Mouse (Mus musculus): ENCODE results near the gene Nrcam. TPM values are rescaled to one million over a fixed set of nuclear protein-coding genes. Genes with fewer than 3 reads are reported as not detected.

Nrcam gene
- polyA plus RNA-seq, 1 experiment from 2014 or later = 146 TPM

DNA sequence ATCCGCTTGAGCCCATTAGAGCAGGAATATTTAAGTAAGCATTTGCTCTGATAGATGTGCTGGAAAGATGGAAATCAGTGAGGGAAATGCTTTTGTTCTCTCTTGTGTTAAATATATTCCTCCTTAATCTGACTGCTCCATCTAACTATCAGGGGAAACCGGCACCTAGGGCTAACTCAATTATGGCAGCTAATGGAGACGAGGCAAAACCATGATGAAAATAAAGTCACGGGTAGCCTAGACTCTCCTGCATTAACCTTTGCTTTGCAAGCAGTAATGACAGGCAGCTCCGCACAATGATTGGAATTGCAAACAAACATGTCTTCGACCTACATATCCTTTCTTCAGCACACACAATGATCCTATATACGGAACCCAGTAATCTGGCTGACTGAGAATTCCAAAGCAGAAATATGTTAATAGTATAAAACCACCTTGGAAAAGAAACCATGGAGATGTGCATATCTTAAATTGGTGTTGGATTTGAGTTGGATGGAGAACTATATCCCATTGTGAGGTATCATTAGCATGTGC, 205.5 kb downstream of the Nrcam start:
- peak; percentile 43 for ATAC-seq
- 53% methylated on average over 7 of the region's 7 CpGs for WGBS
- peak overlapping the region; percentile 35 for H3K27ac ChIP-seq
- no peaks in the 10 kb centered on the region for H3K36me3 ChIP-seq
- no peaks in the 10 kb centered on the region for H3K27me3 ChIP-seq
- H3K4me1 ChIP-seq (replicated peaks) = peaks cover 51% of the 10 kb centered on the region
- H3K4me2 ChIP-seq (replicated peaks) = no peak overlapping the region
- H3K9me3 ChIP-seq = no peaks in the 10 kb centered on the region
- no peak overlapping the region for H3K9ac ChIP-seq (replicated peaks)
- no peak overlapping the region for H3K4me3 ChIP-seq (replicated peaks)

GRCm38 (mm10) chr12:44535623-44536022, 206.9 kb downstream of the Nrcam start:
- Histone ChIP-seq H3K4me1 (replicated peaks) (peaks cover 51% of the 10 kb centered on the region), H3K27me3 (no peaks in the 10 kb centered on the region), H3K4me3 (replicated peaks) (no peak overlapping the region), H3K36me3 (no peaks in the 10 kb centered on the region; the same call in 1 of the 2 replicates), H3K9ac (replicated peaks) (no peak overlapping the region), H3K4me2 (replicated peaks) (no peak overlapping the region), H3K9me3 (no peaks in the 10 kb centered on the region), H3K27ac (no peak overlapping the region)
- ATAC-seq = 0 out of 2 replicates have a peak, but pooled peaks have one; percentile 44
- 30% methylated on average over 5 of the region's 5 CpGs for WGBS

DNA sequence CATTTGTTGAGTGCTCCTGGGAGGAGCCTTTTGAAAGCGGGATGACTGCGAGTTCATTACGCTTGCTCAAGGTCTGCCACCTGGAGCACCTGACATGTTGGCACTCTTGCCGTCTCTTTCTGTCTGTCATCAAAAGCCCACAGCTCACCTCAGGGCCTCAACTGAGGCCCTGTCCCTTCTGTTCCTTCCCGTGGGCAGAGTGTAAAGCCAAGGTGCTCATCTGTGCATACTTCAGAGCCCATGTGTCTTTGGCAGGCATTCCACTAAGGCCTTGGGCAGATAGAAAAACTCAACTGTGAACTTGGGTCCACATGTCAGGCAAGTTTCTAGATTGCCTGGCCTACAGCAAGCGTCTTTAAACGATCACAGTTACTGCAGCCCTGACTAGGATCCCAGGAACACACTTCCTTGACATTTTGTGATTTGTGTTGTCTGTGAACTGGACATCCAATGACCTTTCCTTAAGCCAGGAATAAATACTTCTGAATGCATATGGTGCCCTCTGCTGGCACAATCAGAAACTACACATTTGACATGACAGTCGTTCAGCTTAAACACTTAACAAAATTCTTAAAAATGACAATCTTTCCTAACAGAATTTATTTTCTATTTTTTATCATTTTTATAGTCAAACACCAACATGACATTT, 219.2 kb downstream of the Nrcam start:
- Histone ChIP-seq H3K4me3 (replicated peaks) (no peak overlapping the region), H3K9me3 (no peaks in the 10 kb centered on the region), H3K4me1 (replicated peaks) (no peaks in the 10 kb centered on the region; the same call in none of the 2 replicates), H3K9ac (replicated peaks) (no peak overlapping the region), H3K27me3 (no peaks in the 10 kb centered on the region), H3K36me3 (peaks cover 33% of the 10 kb centered on the region), H3K4me2 (replicated peaks) (no peak overlapping the region), H3K27ac (no peak overlapping the region)
- 54% methylated on average over 8 of the region's 8 CpGs for WGBS
- ATAC-seq = peak; percentile 58

- Histone ChIP-seq H3K27ac (no peak overlapping the region), H3K4me3 (replicated peaks) (no peak overlapping the region), H3K36me3 (peaks cover 37% of the 10 kb centered on the region), H3K9me3 (no peaks in the 10 kb centered on the region), H3K27me3 (no peaks in the 10 kb centered on the region), H3K4me2 (replicated peaks) (no peak overlapping the region), H3K9ac (replicated peaks) (no peak overlapping the region), H3K4me1 (replicated peaks) (no peaks in the 10 kb centered on the region; the same call in none of the 2 replicates)
- WGBS = 68% methylated on average over 9 of the region's 9 CpGs
- peak; percentile 71 for ATAC-seq
Observed at GRCm38 (mm10) chr12:44548465-44548864, 219.8 kb downstream of the Nrcam start.

DNA sequence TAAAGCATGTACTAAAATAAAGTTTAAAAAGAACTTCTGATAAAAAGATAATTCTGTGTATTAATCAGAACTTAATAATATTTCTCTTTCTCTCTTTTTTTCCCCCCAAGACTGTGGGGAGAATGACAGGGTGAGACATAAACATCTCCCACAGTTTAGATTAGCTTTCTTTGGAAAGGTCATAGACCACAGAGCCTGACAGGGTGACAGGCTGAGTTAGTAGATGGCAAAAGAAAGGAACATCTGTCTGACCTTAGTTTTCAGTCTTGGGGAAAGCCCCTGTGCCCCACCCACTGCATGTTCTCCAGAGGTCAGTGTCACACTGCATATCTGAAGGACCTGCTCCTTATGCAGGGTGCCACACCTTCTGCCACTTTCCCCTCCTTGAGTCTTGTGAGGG, 222.9 kb downstream of the Nrcam start:
- Histone ChIP-seq H3K4me2 (replicated peaks) (no peak overlapping the region), H3K27me3 (no peaks in the 10 kb centered on the region), H3K36me3 (peaks cover 54% of the 10 kb centered on the region), H3K27ac (no peak overlapping the region), H3K4me3 (replicated peaks) (no peak overlapping the region), H3K4me1 (replicated peaks) (no peaks in the 10 kb centered on the region), H3K9me3 (no peaks in the 10 kb centered on the region), H3K9ac (replicated peaks) (no peak overlapping the region)
- ATAC-seq = no peak

DNA sequence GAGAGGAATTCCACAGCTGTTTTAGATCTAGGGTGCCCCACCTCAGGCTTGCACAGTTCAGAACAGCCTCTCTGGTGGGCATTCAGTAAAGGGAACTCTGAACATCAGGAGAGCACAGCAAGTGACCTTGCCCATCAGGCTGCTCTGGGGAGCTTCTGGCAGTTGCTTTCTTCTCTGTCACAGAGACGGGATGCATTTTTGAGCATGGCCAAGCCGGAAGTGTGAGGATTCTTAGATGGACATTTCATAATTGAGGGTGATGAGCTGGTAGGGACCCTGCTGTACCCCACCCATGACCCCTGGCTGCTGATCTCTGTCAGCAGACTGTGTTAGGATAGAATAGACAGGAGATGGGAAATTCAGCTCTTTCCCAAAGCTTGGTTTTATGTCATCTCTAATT, 225.4 kb downstream of the Nrcam start:
- H3K4me1 ChIP-seq (replicated peaks) = no peaks in the 10 kb centered on the region
- H3K9me3 ChIP-seq = no peaks in the 10 kb centered on the region
- peaks cover 62% of the 10 kb centered on the region for H3K36me3 ChIP-seq
- no peak overlapping the region for H3K4me3 ChIP-seq (replicated peaks)
- ATAC-seq = no peak
- WGBS = 89% methylated on average over 2 of the region's 2 CpGs
- no peaks in the 10 kb centered on the region for H3K27me3 ChIP-seq
- no peak overlapping the region for H3K9ac ChIP-seq (replicated peaks)
- H3K27ac ChIP-seq = no peak overlapping the region
- H3K4me2 ChIP-seq (replicated peaks) = no peak overlapping the region

DNA sequence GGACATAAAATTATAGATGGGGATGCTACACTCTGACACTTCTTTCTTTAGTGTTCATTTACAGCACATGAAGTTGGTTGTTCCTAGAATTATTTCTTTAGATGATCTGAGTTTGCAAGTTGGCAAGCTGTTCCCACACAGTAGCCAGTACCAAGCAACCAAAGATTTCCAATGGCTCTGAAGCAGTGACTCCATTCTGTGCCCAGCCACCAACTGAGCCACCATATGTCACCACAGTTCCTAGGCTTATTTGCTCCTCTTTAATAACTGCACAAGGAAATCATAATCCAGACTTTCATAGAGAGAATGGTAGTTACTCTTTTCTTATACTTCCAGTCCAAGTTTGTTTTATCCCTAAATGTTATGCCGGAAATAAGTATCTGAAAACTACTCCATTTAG, 226.1 kb downstream of the Nrcam start:
- no peak overlapping the region for H3K27ac ChIP-seq
- H3K27me3 ChIP-seq = no peaks in the 10 kb centered on the region
- no peak overlapping the region for H3K4me2 ChIP-seq (replicated peaks)
- no peaks in the 10 kb centered on the region for H3K9me3 ChIP-seq
- no peak overlapping the region for H3K9ac ChIP-seq (replicated peaks)
- WGBS = 96% methylated on average over 1 of the region's 1 CpGs
- peaks cover 68% of the 10 kb centered on the region for H3K36me3 ChIP-seq
- no peaks in the 10 kb centered on the region for H3K4me1 ChIP-seq (replicated peaks)
- no peak overlapping the region for H3K4me3 ChIP-seq (replicated peaks)
- no peak for ATAC-seq

DNA sequence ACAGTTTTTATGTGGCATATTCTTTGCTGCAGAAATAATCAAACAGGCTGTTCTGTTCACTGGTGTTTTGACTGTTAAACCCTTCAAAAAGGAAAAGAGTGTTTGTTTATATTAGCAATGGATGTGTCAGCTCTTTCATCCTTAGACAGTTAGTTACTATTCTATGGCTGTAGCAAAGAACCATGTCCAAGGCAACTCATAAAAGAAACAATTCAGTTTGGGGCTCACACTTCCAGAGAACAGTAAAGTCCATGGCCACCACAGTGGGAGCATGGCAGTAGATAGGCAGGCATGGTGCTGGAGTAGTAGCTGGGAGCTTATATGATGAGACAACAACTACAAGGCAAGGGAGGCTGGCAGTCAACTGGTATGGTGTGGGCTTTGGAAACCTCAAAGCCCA, 231.3 kb downstream of the Nrcam start:
- no peak overlapping the region for H3K4me2 ChIP-seq (replicated peaks)
- no peaks in the 10 kb centered on the region for H3K27me3 ChIP-seq
- ATAC-seq = no peak
- no peaks in the 10 kb centered on the region for H3K4me1 ChIP-seq (replicated peaks)
- H3K9ac ChIP-seq (replicated peaks) = no peak overlapping the region
- H3K9me3 ChIP-seq = no peaks in the 10 kb centered on the region
- H3K4me3 ChIP-seq (replicated peaks) = no peak overlapping the region
- H3K27ac ChIP-seq = no peak overlapping the region
- peaks cover 66% of the 10 kb centered on the region for H3K36me3 ChIP-seq

GRCm38 (mm10) chr12:44570070-44570469, 241.4 kb downstream of the Nrcam start:
- H3K4me2 ChIP-seq (replicated peaks) = no peak overlapping the region
- no peaks in the 10 kb centered on the region for H3K27me3 ChIP-seq
- H3K36me3 ChIP-seq = peaks cover 59% of the 10 kb centered on the region
- ATAC-seq = no peak
- no peaks in the 10 kb centered on the region for H3K9me3 ChIP-seq
- WGBS = 87% methylated on average over 7 of the region's 7 CpGs
- no peak overlapping the region for H3K9ac ChIP-seq (replicated peaks)
- H3K27ac ChIP-seq = no peak overlapping the region
- no peak overlapping the region for H3K4me3 ChIP-seq (replicated peaks)
- no peaks in the 10 kb centered on the region for H3K4me1 ChIP-seq (replicated peaks)

DNA sequence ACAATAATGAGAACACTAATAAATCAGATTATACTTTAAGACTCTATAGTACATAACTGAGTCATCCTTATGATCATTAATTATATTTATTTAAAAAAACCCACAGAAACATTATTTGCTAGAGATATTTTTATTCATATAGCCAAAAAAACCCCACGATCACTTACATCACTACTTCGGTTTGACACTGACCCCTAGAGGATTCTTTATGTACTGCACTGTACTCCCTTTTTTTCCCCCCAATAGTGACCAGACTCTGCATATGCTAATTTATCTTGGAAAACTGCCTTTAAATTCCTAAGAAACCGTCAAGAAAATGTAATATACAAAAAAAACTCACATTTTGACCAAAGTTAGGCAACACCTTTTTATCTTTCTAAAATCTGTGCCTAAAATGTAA, 244.0 kb downstream of the Nrcam start:
- ATAC-seq = no peak
- Histone ChIP-seq H3K4me1 (replicated peaks) (no peaks in the 10 kb centered on the region), H3K27ac (no peak overlapping the region), H3K9me3 (no peaks in the 10 kb centered on the region), H3K9ac (replicated peaks) (no peak overlapping the region), H3K4me2 (replicated peaks) (no peak overlapping the region), H3K4me3 (replicated peaks) (no peak overlapping the region), H3K27me3 (no peaks in the 10 kb centered on the region), H3K36me3 (peaks cover 55% of the 10 kb centered on the region)
- 21% methylated on average over 3 of the region's 3 CpGs for WGBS

GRCm38 (mm10) chr12:44574167-44574566, 245.5 kb downstream of the Nrcam start:
- WGBS = 96% methylated on average over 3 of the region's 3 CpGs

GRCm38 (mm10) chr12:44601410-44602149, 272.9 kb downstream of the Nrcam start:
- 39% methylated on average over 16 of the region's 16 CpGs for WGBS
- Histone ChIP-seq H3K9ac (replicated peaks) (no peak overlapping the region), H3K4me3 (replicated peaks) (no peak overlapping the region), H3K27me3 (no peaks in the 10 kb centered on the region), H3K4me1 (replicated peaks) (no peaks in the 10 kb centered on the region), H3K36me3 (peaks cover 19% of the 10 kb centered on the region), H3K27ac (no peak overlapping the region), H3K9me3 (no peaks in the 10 kb centered on the region), H3K4me2 (replicated peaks) (no peak overlapping the region)
- ATAC-seq = peak; percentile 67

More at GRCm38 (mm10) chr12:44574167-44574566, 245.5 kb downstream of the Nrcam start:
- Histone ChIP-seq H3K36me3 (peaks cover 52% of the 10 kb centered on the region), H3K27ac (no peak overlapping the region), H3K9ac (replicated peaks) (no peak overlapping the region), H3K27me3 (no peaks in the 10 kb centered on the region), H3K4me1 (replicated peaks) (no peaks in the 10 kb centered on the region), H3K4me2 (replicated peaks) (no peak overlapping the region), H3K4me3 (replicated peaks) (no peak overlapping the region), H3K9me3 (no peaks in the 10 kb centered on the region)
- ATAC-seq = no peak

Measured in midbrain, embryonic 13.5 days (tissue).